Mouse (Mus musculus): ENCODE data around the gene Cd8a.

DNA sequence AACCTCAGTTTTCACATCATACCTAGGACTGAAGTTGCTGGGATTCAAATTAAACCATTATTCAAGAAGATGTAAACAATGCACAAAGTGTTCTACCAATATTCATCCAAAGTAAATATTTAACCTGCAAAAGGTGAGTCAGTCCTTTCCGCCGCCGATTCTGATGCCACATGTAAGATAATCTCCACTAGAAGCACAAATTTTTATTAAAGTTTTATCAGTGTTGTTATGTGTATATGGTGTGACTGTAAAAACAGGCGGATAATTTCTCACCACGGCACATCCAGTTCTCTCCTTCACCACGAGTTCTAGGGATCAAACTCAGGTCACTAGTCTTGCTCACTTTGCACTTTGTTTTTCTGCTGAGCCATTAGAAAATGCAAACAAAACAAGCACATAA, 47.6 kb downstream of the Cd8a start:
- TF ChIP-seq GATA1 (IDR thresholded peaks at IDR 0.05; ENCODE audit: borderline replicate concordance, low read length) (no peak), FLI1 (IDR thresholded peaks at IDR 0.05; ENCODE audit: low read length) (no peak)

Measured in megakaryocyte, embryonic 14.5 days (primary cell).